Mouse (Mus musculus): ENCODE measurements around the gene Tenm1.

Gene Tenm1

GRCm38 (mm10) chrX:43428855-43429263, at the start of gene Tenm1:
Gene Tenm1, minus strand, starts transcription at chrX:43429126.
- peak; percentile 28 for DNase-seq (ENCODE audit: low read depth, low spot score)

- no peak for DNase-seq (ENCODE audit: low read depth, low spot score)
These were observed 38.4 kb upstream of the Tenm1 start for GRCm38 (mm10) chrX:43467311-43467710.

- DNase-seq (ENCODE audit: low read depth, low spot score), result no peak
These were observed 1.7 kb upstream of the Tenm1 start for GRCm38 (mm10) chrX:43430581-43430980.

- DNase-seq (ENCODE audit: low read depth, low spot score), result no peak
These were observed 1.1 kb upstream of the Tenm1 start for GRCm38 (mm10) chrX:43429982-43430531.

GRCm38 (mm10) chrX:43429337-43429736, 411 bp upstream of the Tenm1 start:
- no peak for DNase-seq (ENCODE audit: low read depth, low spot score)

GRCm38 (mm10) chrX:43427961-43428365, 963 bp downstream of the Tenm1 start:
- DNase-seq (ENCODE audit: low read depth, low spot score), result no peak

- DNase-seq (ENCODE audit: low read depth, low spot score), result no peak
These were observed 1.8 kb downstream of the Tenm1 start for GRCm38 (mm10) chrX:43427111-43427510.

GRCm38 (mm10) chrX:43397957-43398356, 31.0 kb downstream of the Tenm1 start:
- no peak for DNase-seq (ENCODE audit: low read depth, low spot score)

GRCm38 (mm10) chrX:43388106-43388505, 40.8 kb downstream of the Tenm1 start:
- no peak for DNase-seq (ENCODE audit: low read depth, low spot score)

- no peak for DNase-seq (ENCODE audit: low read depth, low spot score)
These were observed 56.4 kb downstream of the Tenm1 start for GRCm38 (mm10) chrX:43372526-43372925.

GRCm38 (mm10) chrX:43319351-43319750, 109.6 kb downstream of the Tenm1 start:
- DNase-seq (ENCODE audit: low read depth, low spot score), result no peak

GRCm38 (mm10) chrX:43317801-43318520, 111.0 kb downstream of the Tenm1 start:
- DNase-seq (ENCODE audit: low read depth, low spot score), result no peak

- DNase-seq (ENCODE audit: low read depth, low spot score), result no peak
These were observed 193.1 kb downstream of the Tenm1 start for GRCm38 (mm10) chrX:43235844-43236243.

GRCm38 (mm10) chrX:43205003-43205402, 223.9 kb downstream of the Tenm1 start:
- no peak for DNase-seq (ENCODE audit: low read depth, low spot score)

GRCm38 (mm10) chrX:43202249-43202783, 226.6 kb downstream of the Tenm1 start:
- DNase-seq (ENCODE audit: low read depth, low spot score), result no peak

GRCm38 (mm10) chrX:43182975-43183374, 246.0 kb downstream of the Tenm1 start:
- no peak for DNase-seq (ENCODE audit: low read depth, low spot score)

- no peak for DNase-seq (ENCODE audit: low read depth, low spot score)
These were observed 277.4 kb downstream of the Tenm1 start for GRCm38 (mm10) chrX:43151561-43151960.

- no peak for DNase-seq (ENCODE audit: low read depth, low spot score)
These were observed 299.2 kb downstream of the Tenm1 start for GRCm38 (mm10) chrX:43129696-43130095.

GRCm38 (mm10) chrX:43122491-43122890, 306.4 kb downstream of the Tenm1 start:
- no peak for DNase-seq (ENCODE audit: low read depth, low spot score)

- no peak for DNase-seq (ENCODE audit: low read depth, low spot score)
These were observed 306.9 kb downstream of the Tenm1 start for GRCm38 (mm10) chrX:43122001-43122400.

GRCm38 (mm10) chrX:42986100-42986499, 442.8 kb downstream of the Tenm1 start:
- no peak for DNase-seq (ENCODE audit: low read depth, low spot score)

GRCm38 (mm10) chrX:42973562-42973961, 455.4 kb downstream of the Tenm1 start:
- peak; percentile 1 for DNase-seq (ENCODE audit: low read depth, low spot score)

GRCm38 (mm10) chrX:42967611-42968010, 461.3 kb downstream of the Tenm1 start:
- no peak for DNase-seq (ENCODE audit: low read depth, low spot score)

Measured in forelimb bud, embryonic 11.5 days (tissue).